10 mouse cellular contexts compared by ENCODE assay signal in genomic region chr9:77964084-77964483, GRCm38 (mm10). TPM values are rescaled to one million over a fixed set of nuclear protein-coding genes. Genes with fewer than 3 reads are reported as not detected.
DNase-seq lines count a peak whose midpoint lies in the region; ATAC-seq lines count a peak whose summit lies in the region.
"Had no signal": no experiment of that assay in that cellular context is flagged by ENCODE, and none has a peak within 500 bp of the region (broad histone marks: within the 10 kb centered on the region; RNA-seq: fewer than 3 reads in every experiment).

No protein-coding gene starts in this region.

- no peak overlapping the region for H3K27ac ChIP-seq in embryonic facial prominence, embryonic 14.5 days (replicated peaks; ENCODE audit: low read depth, low read length)
- H3K27ac ChIP-seq in liver, embryonic 16.5 days (ENCODE audit: low read length) = no peak overlapping the region

- no peak overlapping the region for H3K4me2 ChIP-seq in embryonic facial prominence, embryonic 14.5 days (ENCODE audit: low read depth, low read length)
- H3K4me2 ChIP-seq in liver, embryonic 16.5 days (ENCODE audit: low read depth, low read length) = no peak overlapping the region

- 37% methylated on average over 14 of the region's 14 CpGs for WGBS in embryonic facial prominence, embryonic 14.5 days
- WGBS in liver, embryonic 16.5 days (ENCODE audit: insufficient replicate concordance) = 61% methylated on average over 14 of the region's 14 CpGs

- ATAC-seq in embryonic facial prominence, embryonic 14.5 days (ENCODE audit: low read depth) = peak; percentile 27; the same call in 1 of the 2 replicates
- ATAC-seq in liver, embryonic 16.5 days (ENCODE audit: low read depth) = peak; percentile 66; the same call in 1 of the 2 replicates
- no peak for ATAC-seq in activated CD4-positive, CD25-positive, alpha-beta regulatory T cell, adult 4 months

- intact Hi-C loops in left cerebral cortex, postnatal 4 days (cut with DNase I) = no loop called here

- H3K36me3 ChIP-seq in embryonic facial prominence, embryonic 14.5 days (ENCODE audit: control insufficient read depth, insufficient read depth, low read length) = peaks cover 24% of the 10 kb centered on the region
- H3K36me3 ChIP-seq in liver, embryonic 16.5 days (ENCODE audit: control insufficient read depth, insufficient read depth) = no peaks in the 10 kb centered on the region

- no peaks in the 10 kb centered on the region for H3K9me3 ChIP-seq in embryonic facial prominence, embryonic 14.5 days (ENCODE audit: control insufficient read depth, low read length)
- H3K9me3 ChIP-seq in liver, embryonic 16.5 days (replicated peaks; ENCODE audit: control insufficient read depth, low read length) = no peaks in the 10 kb centered on the region

- no peaks in the 10 kb centered on the region for H3K27me3 ChIP-seq in embryonic facial prominence, embryonic 14.5 days (replicated peaks; ENCODE audit: control insufficient read depth, insufficient read depth, low read length)
- H3K27me3 ChIP-seq in liver, embryonic 16.5 days (ENCODE audit: control insufficient read depth, insufficient read depth, low read depth, low read length) = no peaks in the 10 kb centered on the region

- peak; percentile 14 for DNase-seq in Muller cell, postnatal 12 days (ENCODE audit: inconsistent ontology term)
- DNase-seq in embryonic facial prominence, embryonic 14.5 days (ENCODE audit: low spot score) = no peak
- peak; percentile 69 for DNase-seq in kidney, adult 11 months
- DNase-seq in thymus, postnatal 14 days = no peak
- DNase-seq in layer of hippocampus, postnatal 36 days = no peak
- DNase-seq in left cerebral cortex, postnatal 4 days = no peak
- DNase-seq: cerebellum, adult 8-10 months; thymus, postnatal 4 days had no signal

- H3K4me1 ChIP-seq in embryonic facial prominence, embryonic 14.5 days (ENCODE audit: control insufficient read depth, insufficient read depth, low read length) = peaks cover 13% of the 10 kb centered on the region
- H3K4me1 ChIP-seq in liver, embryonic 16.5 days (ENCODE audit: control insufficient read depth, low read depth, low read length) = no peaks in the 10 kb centered on the region; the same call in none of the 2 replicates

- no peak overlapping the region for H3K4me3 ChIP-seq in embryonic facial prominence, embryonic 14.5 days (ENCODE audit: low read depth, low read length)
- no peak overlapping the region for H3K4me3 ChIP-seq in liver, embryonic 16.5 days (ENCODE audit: low read depth, low read length)

- H3K9ac ChIP-seq in embryonic facial prominence, embryonic 14.5 days (ENCODE audit: low read depth, low read length) = no peak overlapping the region
- H3K9ac ChIP-seq in liver, embryonic 16.5 days (ENCODE audit: low read depth, low read length) = no peak overlapping the region

RNA-seq across cellular contexts. Expression of gene Elovl5, which starts 46.9 kb away (rescaled TPM):
- 73.0 and 74.2 TPM in 2 replicates for polyA plus RNA-seq in embryonic facial prominence, embryonic 14.5 days (2014; fragmentation: Nextera tagmentation; extraction: Ambion mirVana)
- polyA plus RNA-seq in liver, embryonic 16.5 days (2015; fragmentation: Nextera tagmentation; extraction: Ambion mirVana) = 19.1 and 19.2 TPM in 2 replicates
- 100 to 1,000 TPM; 149 to 155 TPM for polyA plus RNA-seq in activated CD4-positive, CD25-positive, alpha-beta regulatory T cell, adult 4 months (2017; shearing (Covaris generic))
- total RNA-seq in layer of hippocampus, postnatal 36 days (2021) = 10 to 100 TPM; 69.6 to 74.8 TPM
- 10 to 100 TPM; 62.7 to 65.3 TPM for total RNA-seq in left cerebral cortex, postnatal 4 days (2021)

Comparison
In these comparisons a context has a peak if more than half of its experiments do, and no peak if none do; other contexts are left out.
1. DNase-seq: peak in Muller cell, postnatal 12 days (single experiment) and kidney, adult 11 months (single experiment); none in embryonic facial prominence, embryonic 14.5 days (single experiment), thymus, postnatal 14 days (single experiment), layer of hippocampus, postnatal 36 days (0 of 2) and left cerebral cortex, postnatal 4 days (single experiment).